Mouse (Mus musculus) heart, embryonic 15.5 days (tissue): ENCODE measurements at regions not wholly inside any gene's neighbourhood (a gene's known extent, or its start where the extent isn't known, plus 50 kb on each side); places are given as distances from the start of the nearest gene placed in this dataset.

ENCODE experiments used
- ATAC-seq: fragments of 200-750 bp; cut with Nextera tagmentation; replicated peaks from 2 replicates; pipeline ENCODE4 v1.8.0; 2017; ENCODE audit warnings: low read depth, moderate TSS enrichment; ENCODE audit not compliant: insufficient number of reproducible peaks, insufficient read depth, low FRiP score
- H3K27ac ChIP-seq: fragments of 300-500 bp; sonication (generic); 2 replicates; pipeline ENCODE4 v1.5.1; 2015; ENCODE audit warnings: mild to moderate bottlenecking, inconsistent platforms
- H3K27me3 ChIP-seq: fragments of 300-500 bp; sonication (generic); 2 replicates; pipeline ENCODE4 v1.6.1; 2015; ENCODE audit warnings: inconsistent platforms
- H3K36me3 ChIP-seq: fragments of 300-500 bp; sonication (generic); 2 replicates; pipeline ENCODE4 v1.6.1; 2015; ENCODE audit warnings: mild to moderate bottlenecking, inconsistent platforms
- H3K4me1 ChIP-seq: fragments of 300-500 bp; sonication (generic); replicated peaks from 2 replicates; pipeline ENCODE4 v1.6.1; 2015; ENCODE audit warnings: inconsistent platforms
- H3K4me2 ChIP-seq: fragments of 300-500 bp; sonication (generic); 2 replicates; pipeline ENCODE4 v1.6.1; 2015; ENCODE audit warnings: inconsistent platforms, mild to moderate bottlenecking, moderate library complexity
- H3K4me3 ChIP-seq: fragments of 300-500 bp; sonication (generic); 2 replicates; pipeline ENCODE4 v1.5.1; 2015; ENCODE audit warnings: mild to moderate bottlenecking, inconsistent platforms
- H3K9ac ChIP-seq: fragments of 300-500 bp; sonication (generic); 2 replicates; pipeline ENCODE4 v1.6.1; 2015; ENCODE audit warnings: mild to moderate bottlenecking, inconsistent platforms
- H3K9me3 ChIP-seq: fragments of 300-500 bp; sonication (generic); replicated peaks from 2 replicates; pipeline ENCODE4 v1.6.1; 2016; ENCODE audit warnings: inconsistent platforms
- WGBS: fragments of 180-500 bp; shearing (Covaris S2); methylation state at CpG from one replicate; pipeline ENCODE4 v1.1.7; 2015; ENCODE audit warnings: mixed read lengths; 5-methylcytosine and 5-hydroxymethylcytosine counted together

DNA sequence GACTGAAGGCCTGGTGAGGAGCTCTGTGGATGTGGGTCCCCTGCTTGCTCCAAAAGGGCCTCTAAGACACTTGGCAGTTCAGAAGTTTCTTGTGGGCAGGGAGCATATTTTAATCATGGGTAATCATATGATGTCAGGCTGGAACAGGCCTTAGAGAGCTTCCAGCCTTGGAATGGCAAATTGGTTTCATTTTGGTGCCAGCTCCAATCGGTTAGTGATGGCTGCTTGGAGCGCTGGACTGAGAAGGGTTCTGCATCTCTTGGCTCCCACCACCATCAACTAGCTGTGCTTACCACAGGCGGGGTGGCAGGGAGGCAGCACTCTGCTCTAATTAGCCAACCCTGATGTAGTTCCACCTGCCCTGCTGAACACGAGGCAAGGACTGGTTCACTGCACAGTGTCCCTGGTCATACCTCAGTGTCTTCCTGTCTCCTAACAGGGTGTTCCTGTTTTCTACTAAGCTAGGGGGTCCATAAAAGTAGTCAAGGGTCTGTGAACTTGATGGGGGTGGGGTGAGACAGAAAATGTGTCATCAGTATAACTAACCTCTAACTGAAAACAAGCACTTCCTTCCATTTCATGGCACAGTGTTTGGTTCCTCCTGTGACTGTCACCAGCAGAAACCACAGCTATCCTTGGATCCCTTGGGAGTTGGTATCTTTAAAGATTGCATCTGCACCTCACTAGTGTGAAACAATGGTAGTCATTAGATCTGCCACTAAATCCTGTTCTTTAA, 412.6 kb downstream of the Bcor start:
- no peaks in the 10 kb centered on the region for H3K9me3 ChIP-seq
- no peak overlapping the region for H3K27ac ChIP-seq
- peaks cover 7% of the 10 kb centered on the region; the same call in 1 of the 2 replicates for H3K4me1 ChIP-seq
- no peak for ATAC-seq
- no peak overlapping the region for H3K9ac ChIP-seq
- H3K4me3 ChIP-seq, result no peak overlapping the region
- WGBS, result 75% methylated on average over 4 of the region's 4 CpGs
- H3K27me3 ChIP-seq, result no peaks in the 10 kb centered on the region
- no peaks in the 10 kb centered on the region for H3K36me3 ChIP-seq
- no peak overlapping the region for H3K4me2 ChIP-seq

DNA sequence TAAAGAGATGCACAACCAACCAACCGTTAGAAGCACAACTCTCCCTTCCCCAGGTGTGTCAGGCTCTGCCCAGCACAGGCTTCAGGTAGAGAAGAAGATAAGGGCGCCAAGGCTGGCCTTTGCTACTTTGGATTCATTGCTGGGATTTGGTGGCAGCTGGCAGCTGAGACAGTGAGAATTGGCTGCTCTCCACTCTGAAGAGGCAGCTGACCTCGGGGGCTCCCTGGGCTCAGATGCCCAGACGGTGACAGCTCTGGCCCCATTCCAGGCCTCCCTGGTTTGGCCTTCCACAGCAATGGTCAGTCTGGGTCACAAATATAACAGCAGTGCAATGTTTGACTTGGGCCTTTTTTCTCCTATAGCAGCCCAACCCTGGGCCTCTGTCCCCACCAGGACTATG, 411.9 kb downstream of the Bcor start:
- Histone ChIP-seq H3K27ac (no peak overlapping the region), H3K9me3 (no peaks in the 10 kb centered on the region), H3K9ac (no peak overlapping the region), H3K4me3 (no peak overlapping the region), H3K4me2 (no peak overlapping the region), H3K27me3 (no peaks in the 10 kb centered on the region), H3K36me3 (no peaks in the 10 kb centered on the region), H3K4me1 (peaks cover 11% of the 10 kb centered on the region)
- peak; percentile 47; the same call in 1 of the 2 replicates for ATAC-seq
- WGBS, result 43% methylated on average over 4 of the region's 4 CpGs

DNA sequence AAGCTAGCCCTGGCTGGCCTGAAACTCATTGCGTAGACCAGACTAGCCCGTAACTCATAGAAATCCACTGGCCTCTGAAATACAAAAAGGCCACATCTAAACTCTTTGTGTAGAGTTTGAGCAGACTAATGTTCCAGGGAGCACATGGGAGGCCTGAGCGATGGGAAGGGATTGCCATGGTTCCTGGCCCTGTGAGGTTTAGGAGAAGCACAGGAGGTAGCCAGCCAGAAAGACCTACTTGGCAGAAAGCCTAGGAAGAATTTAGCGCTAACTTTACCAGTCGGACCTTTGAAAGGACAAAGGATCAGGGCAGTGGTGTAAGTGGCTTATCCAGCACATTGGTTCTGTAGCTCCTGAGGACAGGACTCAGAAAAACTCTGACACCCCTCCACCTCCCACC, 407.6 kb downstream of the Bcor start:
- no peak overlapping the region for H3K4me3 ChIP-seq
- peaks cover 15% of the 10 kb centered on the region for H3K4me1 ChIP-seq
- peak overlapping the region; percentile 50 for H3K27ac ChIP-seq
- H3K27me3 ChIP-seq, result no peaks in the 10 kb centered on the region
- ATAC-seq, result no peak
- no peaks in the 10 kb centered on the region for H3K36me3 ChIP-seq
- no peaks in the 10 kb centered on the region for H3K9me3 ChIP-seq
- no peak overlapping the region for H3K4me2 ChIP-seq
- 51% methylated on average over 5 of the region's 5 CpGs for WGBS
- H3K9ac ChIP-seq, result no peak overlapping the region

DNA sequence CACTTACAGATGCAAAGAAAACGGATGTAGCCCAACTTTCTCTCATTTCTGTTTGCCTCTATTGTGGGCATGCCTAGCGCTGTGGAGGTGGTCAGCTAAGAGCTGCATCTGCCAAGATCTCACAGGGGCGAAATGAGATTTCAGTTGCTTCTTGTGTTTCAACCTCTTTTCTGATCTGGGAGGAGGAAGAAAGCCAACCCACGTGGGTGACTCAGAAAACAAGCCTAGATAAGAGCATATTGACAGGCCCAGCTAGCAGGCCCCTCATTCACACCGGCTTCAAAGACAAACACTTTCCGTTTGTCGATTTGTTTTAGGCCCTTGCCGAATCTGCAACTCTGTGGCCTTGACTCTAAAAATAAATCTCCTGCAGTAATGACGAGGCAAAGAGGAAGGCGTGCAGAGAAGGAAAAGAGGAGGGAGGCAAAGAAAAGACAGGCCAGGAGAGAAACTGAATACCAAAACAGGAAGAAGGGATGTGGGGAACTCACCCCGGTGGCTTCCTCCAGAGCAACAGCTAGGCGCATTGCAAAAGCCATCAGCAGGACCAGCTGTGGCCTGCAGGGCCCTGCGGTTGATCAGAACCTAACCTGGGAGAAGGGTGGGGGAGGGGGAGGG, 407.1 kb downstream of the Bcor start:
- no peaks in the 10 kb centered on the region for H3K27me3 ChIP-seq
- WGBS, result 11% methylated on average over 13 of the region's 13 CpGs
- H3K36me3 ChIP-seq, result no peaks in the 10 kb centered on the region
- ATAC-seq, result no peak
- 0 out of 2 replicates have a peak overlapping the region, but pooled peaks have one; percentile 13 for H3K4me2 ChIP-seq
- H3K9ac ChIP-seq, result no peak overlapping the region
- no peaks in the 10 kb centered on the region for H3K9me3 ChIP-seq
- peak overlapping the region; percentile 50 for H3K27ac ChIP-seq
- H3K4me3 ChIP-seq, result no peak overlapping the region
- H3K4me1 ChIP-seq, result peaks cover 14% of the 10 kb centered on the region

DNA sequence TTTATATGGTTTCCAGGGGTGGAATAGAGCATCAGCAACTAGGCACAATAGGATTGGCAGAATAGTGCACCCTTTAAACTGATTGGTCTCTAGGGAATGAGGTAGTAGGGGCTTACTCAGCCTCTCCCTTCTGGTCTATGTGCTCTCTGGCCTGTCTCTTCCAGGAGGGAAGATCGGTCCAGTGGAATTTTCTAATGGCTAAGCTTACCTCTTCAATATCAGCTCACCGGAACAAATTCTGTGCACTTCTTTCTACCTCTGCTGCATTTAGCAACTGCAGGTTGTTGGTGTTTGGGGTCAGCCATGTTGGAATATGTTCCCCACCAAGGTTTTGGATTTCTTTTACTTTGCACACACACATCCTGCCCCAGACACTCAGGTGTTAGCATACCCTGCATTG, 405.1 kb downstream of the Bcor start:
- Histone ChIP-seq H3K4me3 (no peak overlapping the region), H3K36me3 (no peaks in the 10 kb centered on the region), H3K27ac (no peak overlapping the region), H3K4me2 (no peak overlapping the region), H3K27me3 (no peaks in the 10 kb centered on the region), H3K4me1 (peaks cover 8% of the 10 kb centered on the region; the same call in 1 of the 2 replicates), H3K9ac (no peak overlapping the region), H3K9me3 (no peaks in the 10 kb centered on the region)
- WGBS, result 89% methylated on average over 2 of the region's 2 CpGs
- ATAC-seq, result no peak

DNA sequence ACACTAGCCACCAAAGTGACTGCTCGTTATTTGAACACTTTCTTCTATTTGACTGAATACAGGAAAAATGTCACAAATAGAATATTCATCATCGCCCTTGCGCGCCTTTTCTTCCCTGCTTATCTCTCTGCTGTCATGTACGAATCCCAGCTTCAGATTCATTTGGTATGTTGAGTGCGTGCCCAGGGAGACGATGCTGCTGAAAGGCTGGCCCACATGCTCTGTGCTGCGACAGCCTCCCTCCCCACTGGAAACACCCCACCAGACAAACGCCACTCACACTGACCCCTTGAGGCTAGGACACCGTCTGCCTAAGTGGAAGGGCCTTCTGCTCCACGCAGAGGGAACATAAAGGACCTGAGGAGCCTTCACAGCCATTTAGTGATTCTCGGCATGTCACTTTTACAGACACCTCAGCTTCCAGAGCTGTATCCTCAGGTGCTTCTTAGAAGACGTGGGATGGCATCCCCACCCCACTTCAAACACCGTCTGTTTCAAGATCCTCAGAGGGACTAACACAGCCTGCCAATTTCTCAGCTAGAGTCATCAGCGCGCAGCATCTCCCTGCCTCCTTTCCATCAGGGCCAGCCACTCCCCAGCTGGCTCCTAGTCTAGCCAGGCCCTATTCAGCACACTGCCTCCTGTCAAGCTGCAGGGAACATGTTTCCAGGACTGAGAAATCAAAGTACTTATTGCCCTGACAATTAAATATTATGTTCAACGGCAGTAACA, 396.6 kb downstream of the Bcor start:
- no peaks in the 10 kb centered on the region for H3K36me3 ChIP-seq
- no peak overlapping the region for H3K4me2 ChIP-seq
- no peak for ATAC-seq
- H3K27ac ChIP-seq, result no peak overlapping the region
- H3K4me1 ChIP-seq, result no peaks in the 10 kb centered on the region
- no peaks in the 10 kb centered on the region for H3K27me3 ChIP-seq
- H3K9ac ChIP-seq, result no peak overlapping the region
- no peaks in the 10 kb centered on the region for H3K9me3 ChIP-seq
- 51% methylated on average over 17 of the region's 17 CpGs for WGBS
- no peak overlapping the region for H3K4me3 ChIP-seq

DNA sequence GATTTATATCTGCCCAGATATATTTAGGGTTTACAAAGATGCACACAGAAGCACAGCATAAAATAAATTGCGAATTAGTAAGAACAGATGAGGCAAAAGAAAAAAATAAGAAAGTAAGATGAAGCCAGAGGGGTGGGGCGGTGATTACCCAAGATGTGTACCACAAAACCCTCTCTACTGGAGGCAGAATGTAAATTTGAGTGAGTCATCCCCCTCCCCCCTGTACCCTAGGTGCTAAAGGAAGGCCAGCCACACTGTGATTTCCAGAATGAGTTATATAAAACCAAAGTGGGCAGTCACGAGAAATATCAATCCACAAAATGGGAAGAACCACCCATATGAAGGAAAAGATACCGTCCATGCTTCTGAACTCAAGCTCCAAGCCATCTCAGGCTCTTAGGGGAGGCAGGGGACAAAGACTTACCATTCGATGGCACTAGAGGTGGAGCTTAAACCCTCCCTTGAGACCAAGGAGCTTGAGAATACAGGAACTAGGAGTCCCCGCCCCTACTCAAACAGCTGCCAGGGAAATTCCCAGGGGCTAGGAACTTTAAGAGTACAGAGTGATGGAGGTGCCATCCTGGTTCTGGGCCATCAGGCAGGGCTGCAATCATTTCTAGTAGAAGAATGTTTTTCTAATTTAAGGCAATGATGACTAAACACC, 383.8 kb downstream of the Bcor start:
- Histone ChIP-seq H3K9ac (no peak overlapping the region), H3K4me3 (no peak overlapping the region), H3K4me2 (no peak overlapping the region), H3K9me3 (no peaks in the 10 kb centered on the region), H3K27me3 (0 out of 2 replicates have a peak, but pooled peaks cover 2% of the 10 kb centered on the region), H3K36me3 (no peaks in the 10 kb centered on the region), H3K27ac (no peak overlapping the region), H3K4me1 (no peaks in the 10 kb centered on the region)
- no peak for ATAC-seq
- 75% methylated on average over 6 of the region's 6 CpGs for whole genome bisulfite sequencing

DNA sequence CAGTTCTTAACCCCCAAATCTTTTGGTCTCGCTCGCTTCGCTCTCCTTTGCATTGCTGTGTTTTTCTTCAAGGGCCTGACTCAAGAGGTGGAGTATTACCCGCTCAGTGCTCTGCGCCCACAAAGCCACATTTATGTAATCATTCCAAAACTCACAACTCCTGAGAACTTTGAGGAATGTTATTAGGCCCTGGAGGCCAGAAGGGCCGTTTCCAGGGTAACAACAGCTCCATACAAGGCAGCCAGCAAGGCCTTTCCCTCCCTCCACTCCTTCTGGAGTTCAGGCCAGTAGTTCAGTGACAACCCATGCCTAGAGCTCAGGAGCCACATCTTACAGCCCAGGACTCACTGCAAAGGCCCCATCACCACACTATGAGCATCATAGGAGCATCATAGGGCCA, 365.1 kb downstream of the Bcor start:
- Histone ChIP-seq H3K27ac (no peak overlapping the region), H3K9me3 (no peaks in the 10 kb centered on the region), H3K36me3 (no peaks in the 10 kb centered on the region), H3K4me1 (peaks cover 6% of the 10 kb centered on the region; the same call in 1 of the 2 replicates), H3K27me3 (peaks cover 4% of the 10 kb centered on the region; the same call in 1 of the 2 replicates), H3K9ac (no peak overlapping the region), H3K4me3 (no peak overlapping the region), H3K4me2 (no peak overlapping the region)
- no peak for ATAC-seq
- 80% methylated on average over 6 of the region's 6 CpGs for WGBS

DNA sequence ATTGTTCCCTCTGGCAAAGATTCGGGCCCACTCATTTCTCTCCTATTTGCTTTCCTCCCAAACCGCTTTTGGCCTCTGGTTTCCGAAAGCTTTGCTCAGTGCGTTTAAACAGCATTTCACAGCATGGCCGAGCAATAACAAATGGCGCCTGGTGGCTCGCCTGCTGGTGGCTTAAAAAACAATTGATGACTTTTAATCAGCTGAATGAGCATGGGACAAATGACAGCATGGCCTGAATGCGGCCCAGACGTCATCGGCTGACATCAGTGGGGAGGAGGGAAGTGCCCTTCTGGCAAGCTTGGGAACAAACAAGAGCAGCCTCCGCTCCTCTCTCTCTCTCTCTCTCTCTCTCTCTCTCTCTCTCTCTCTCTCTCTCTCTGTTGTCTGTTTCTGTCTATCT, 362.3 kb downstream of the Bcor start:
- H3K27me3 ChIP-seq, result peaks cover 7% of the 10 kb centered on the region
- H3K9me3 ChIP-seq, result no peaks in the 10 kb centered on the region
- no peak overlapping the region for H3K4me3 ChIP-seq
- no peak overlapping the region for H3K9ac ChIP-seq
- no peak overlapping the region for H3K4me2 ChIP-seq
- H3K36me3 ChIP-seq, result no peaks in the 10 kb centered on the region
- H3K27ac ChIP-seq, result 0 out of 2 replicates have a peak overlapping the region, but pooled peaks have one; percentile 16
- 0 out of 2 replicates have a peak, but pooled peaks have one; percentile 60 for ATAC-seq
- H3K4me1 ChIP-seq, result peaks cover 15% of the 10 kb centered on the region
- WGBS, result 31% methylated on average over 10 of the region's 11 CpGs

DNA sequence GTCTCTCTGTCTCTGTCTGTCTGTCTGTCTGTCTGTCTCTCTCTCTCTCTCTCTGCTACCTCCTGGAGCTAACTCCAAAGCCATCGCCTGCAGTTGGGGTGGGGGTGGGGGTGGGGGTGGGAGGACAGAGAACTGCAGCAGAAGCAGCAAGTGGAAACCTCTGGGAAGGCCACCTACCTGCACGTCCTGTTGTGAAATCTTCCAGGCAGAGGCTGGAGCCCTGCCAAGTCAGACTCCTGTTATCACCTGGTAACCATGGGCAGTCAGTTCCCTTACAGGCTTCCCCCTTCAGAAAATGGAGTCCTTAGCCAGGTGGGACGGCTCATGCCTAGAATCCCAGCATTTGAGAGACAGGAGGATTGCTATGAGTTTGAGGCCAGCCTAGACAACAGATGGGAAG, 361.8 kb downstream of the Bcor start:
- WGBS, result 17% methylated on average over 3 of the region's 3 CpGs
- Histone ChIP-seq H3K36me3 (no peaks in the 10 kb centered on the region), H3K9me3 (no peaks in the 10 kb centered on the region), H3K27ac (no peak overlapping the region), H3K4me2 (no peak overlapping the region; the same call in 1 of the 2 replicates), H3K4me1 (peaks cover 19% of the 10 kb centered on the region), H3K9ac (no peak overlapping the region), H3K4me3 (no peak overlapping the region), H3K27me3 (peaks cover 7% of the 10 kb centered on the region)
- ATAC-seq, result no peak

DNA sequence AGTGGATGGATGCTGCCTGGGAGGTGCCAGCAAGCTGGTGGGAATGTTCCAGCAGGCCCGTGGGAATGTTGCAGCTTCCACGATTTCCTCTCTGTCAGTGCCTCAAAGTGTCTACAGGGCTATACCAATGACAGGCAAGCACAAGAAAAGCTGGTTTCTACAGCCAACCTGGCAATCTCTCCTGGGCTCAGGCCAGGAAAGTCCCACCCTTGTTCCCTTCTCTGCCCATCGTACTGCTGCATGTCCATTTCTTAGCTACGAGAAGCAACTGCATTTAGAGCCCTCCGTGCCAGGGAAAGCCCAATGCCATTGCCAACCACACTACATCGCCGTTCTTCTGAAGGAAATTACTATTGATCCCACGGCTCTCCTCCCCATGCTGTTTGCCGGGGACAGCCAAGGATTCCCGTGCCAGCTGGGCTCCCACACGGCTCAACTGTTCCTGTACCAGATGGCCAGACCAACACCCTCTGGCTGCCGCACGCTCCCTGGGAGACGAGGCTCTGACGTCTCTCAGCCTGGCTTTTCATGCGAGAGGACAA, 359.7 kb downstream of the Bcor start:
- peaks cover 16% of the 10 kb centered on the region for H3K27me3 ChIP-seq
- no peak overlapping the region for H3K4me3 ChIP-seq
- peaks cover 24% of the 10 kb centered on the region for H3K4me1 ChIP-seq
- H3K4me2 ChIP-seq, result no peak overlapping the region
- WGBS, result 69% methylated on average over 16 of the region's 16 CpGs
- H3K27ac ChIP-seq, result no peak overlapping the region
- H3K9me3 ChIP-seq, result no peaks in the 10 kb centered on the region
- no peaks in the 10 kb centered on the region for H3K36me3 ChIP-seq
- no peak overlapping the region for H3K9ac ChIP-seq
- ATAC-seq, result no peak
